Mouse (Mus musculus) regulatory T cell (primary cell): ENCODE measurements at regions not wholly inside any gene's neighbourhood (a gene's known extent, or its start where the extent isn't known, plus 50 kb on each side); places are given as distances from the start of the nearest gene placed in this dataset.

Source experiments
- in situ Hi-C: fragments of 300-600 bp; cut with MboI, MseI; formaldehyde crosslinking; loops from one replicate; pipeline ENCODE4 v1.15.1; 2025; ENCODE audit warnings: high pct_unique_total_duplicates

DNA sequence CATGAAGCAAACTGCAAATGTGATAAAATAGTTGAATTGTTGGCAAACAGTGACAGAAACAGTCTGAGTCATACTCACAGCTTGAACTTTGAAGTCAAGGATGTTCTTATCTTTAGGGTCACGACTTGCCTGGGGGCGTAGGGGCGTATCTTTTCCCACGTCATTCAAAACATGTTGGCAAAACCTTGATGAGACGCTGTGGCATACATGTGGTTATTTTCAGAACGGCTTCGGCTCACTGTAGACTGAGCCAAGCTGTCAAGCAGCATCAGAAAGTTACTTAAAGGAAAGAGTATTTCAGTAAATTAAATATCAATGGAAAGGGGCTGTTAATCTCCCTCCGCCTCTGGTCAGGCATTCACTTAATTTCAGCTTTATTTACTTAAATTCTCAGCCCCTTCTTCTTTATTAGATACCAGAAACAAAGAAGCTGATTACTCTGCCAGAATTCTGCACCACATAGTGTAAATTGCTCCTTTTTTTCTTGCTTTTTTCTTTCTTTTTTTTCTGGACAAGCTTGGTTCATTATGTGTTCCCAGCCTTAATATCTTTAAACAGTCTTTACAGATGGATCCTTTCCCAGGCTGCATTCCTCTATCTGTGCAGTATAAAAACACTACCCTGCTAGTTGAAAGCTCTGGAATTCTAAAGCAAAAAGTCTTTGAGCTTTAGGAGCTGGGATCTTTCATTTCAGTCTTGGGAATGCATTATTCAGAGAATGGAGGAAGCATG, 302.9 kb upstream of the Epha3 start:
- in situ Hi-C loops = no loop called here

DNA sequence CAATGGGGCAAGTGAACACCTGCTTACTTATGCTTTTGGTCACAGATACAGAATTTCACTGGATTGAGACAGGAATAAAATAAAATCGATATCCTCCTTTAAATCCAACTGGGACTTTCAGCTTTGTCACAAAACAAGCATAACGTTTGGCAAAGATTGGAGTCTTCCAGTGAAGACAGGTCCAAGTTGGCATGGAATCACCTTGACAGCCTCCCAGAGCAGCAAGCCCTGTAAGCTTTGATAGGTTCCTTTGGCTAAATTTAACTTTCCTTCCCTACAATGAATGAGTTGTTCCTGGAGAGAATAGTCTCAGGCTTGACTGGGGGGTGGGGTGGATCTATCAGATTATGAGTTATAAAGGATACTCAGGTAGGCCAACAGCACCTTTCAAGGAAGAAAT, 302.1 kb upstream of the Epha3 start:
- in situ Hi-C loops = no loop called here

DNA sequence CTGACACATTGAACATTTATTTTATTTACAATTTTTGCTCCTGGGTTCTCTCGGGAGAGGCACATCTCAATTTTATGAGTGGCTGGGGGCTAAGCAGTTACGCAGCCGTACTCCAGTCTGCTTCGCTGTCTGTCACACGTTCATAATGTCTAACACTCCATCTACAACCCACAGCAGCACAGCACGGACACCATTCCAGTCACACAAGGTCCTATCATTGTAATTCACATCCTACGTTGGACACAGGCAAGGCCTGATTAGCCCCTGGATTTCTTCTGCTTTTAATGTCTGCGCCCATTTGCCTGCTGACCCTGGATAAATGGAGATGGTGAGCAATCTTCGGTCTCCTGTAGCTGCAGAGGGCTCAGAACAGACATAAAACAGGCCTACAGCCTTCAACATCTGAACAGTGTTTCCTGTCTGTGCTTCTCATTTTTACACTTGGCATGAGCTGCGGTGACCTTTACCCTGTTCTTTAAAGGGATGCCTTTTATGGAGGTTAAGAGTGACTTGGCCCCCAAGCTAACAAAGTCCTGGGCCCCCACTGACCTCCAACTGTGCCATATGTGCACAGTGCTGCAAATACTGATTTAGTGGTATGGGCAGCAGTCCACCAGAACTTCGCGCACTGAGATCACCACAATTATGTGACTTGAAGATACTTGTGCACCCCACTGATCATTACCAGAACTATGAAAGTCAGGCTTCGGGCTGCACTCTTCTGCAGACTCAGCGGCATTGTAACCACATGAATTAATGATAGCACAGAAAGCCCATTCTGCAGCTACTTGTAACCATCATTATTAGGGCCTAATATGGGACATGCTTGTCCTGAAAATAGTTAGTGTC, 281.9 kb upstream of the Epha3 start:
- in situ Hi-C loops = no loop called here
